Mouse (Mus musculus) heart, adult 8-10 months (tissue): ENCODE measurements around the gene Capza1. TPM values are rescaled to one million over a fixed set of nuclear protein-coding genes. Genes with fewer than 3 reads are reported as not detected.
"Not testable (repeated sequence)": the region's sequence is repeated elsewhere in the genome, so short reads cannot be mapped to it uniquely, and the experiment has no call there.

Source experiments
- DNase-seq: peaks from one replicate; pipeline ENCODE4 v3.0.0; 2022; ENCODE audit warnings: low spot score
- total RNA-seq, 4 experiments: library from RNA; stranded (reverse); gene quantifications; 2 replicates each; pipeline ENCODE4 v1.2.4; 2022

Gene Capza1
- 10 to 100 TPM; 24.7 to 32.7 (median 29.6) TPM for total RNA-seq

DNA sequence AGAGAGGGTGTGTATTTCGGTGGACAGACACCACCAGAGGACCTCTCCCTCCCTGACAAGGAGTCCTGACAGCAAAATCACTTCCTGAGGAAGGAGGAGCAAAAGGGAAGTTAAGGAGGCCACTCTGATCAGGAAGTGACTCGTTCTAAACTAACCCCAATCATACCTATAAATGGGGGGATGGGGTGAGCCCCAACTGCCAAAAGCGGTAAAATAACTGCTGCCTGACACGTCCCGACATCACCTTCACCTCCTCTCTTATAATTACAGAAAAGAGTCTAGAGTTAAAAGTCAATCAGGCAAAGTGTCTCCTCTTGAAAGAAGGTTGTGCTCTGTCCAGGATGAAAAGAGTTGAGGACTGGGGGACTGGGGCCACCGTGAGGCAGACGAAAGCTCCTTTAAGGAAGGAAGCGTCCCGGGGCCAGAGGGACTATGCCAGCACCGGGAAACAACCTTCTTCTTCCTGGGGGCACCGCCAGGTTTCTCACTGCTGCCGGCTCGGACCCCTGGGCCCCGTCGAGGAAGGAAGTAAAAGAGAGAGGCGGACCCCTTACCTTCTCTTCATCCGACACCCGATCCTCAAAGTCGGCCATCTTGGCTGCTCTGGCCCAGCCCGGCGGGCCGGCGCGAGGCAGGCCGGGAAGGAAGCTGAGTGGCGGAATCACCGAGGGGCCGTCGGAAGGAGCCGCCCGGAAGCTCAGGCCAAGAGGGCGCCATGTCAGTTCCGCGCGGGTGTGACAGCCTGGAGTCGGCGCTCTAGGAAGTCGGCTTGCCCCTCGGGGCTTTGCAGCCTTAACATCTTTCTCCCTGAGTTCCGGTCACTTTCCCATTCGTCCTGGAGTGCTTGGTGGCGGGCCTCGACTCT is at the start of gene Capza1, which contains the start of gene St7l:
Capza1 (minus strand) TSS at position 720 of the 865 bp plus-strand sequence.
St7l (plus strand) TSS at position 220 of the 865 bp plus-strand sequence.
- peak; percentile 90 for DNase-seq

GRCm38 (mm10) chr3:104909195-104909594 is 44.9 kb upstream of the Capza1 start:
- DNase-seq, result no peak

DNA sequence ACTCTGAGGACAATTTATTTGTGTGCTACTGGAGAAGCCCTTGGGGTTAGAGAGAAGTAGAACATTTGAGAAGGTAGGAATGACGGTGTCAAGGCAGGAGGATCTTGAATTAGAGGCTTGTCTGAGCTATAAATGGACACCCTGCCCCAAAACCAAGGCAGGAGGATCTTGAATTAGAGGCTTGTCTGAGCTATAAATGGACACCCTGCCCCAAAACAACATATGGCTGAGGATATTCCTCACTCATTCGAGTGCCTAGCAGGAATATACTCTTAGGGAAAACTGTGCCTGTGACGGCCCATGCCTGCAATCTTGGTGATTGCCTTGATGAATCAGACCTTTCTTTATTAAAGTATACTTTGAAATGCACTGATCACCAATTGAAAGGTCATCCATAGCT is 41.7 kb upstream of the Capza1 start:
- no peak for DNase-seq

DNA sequence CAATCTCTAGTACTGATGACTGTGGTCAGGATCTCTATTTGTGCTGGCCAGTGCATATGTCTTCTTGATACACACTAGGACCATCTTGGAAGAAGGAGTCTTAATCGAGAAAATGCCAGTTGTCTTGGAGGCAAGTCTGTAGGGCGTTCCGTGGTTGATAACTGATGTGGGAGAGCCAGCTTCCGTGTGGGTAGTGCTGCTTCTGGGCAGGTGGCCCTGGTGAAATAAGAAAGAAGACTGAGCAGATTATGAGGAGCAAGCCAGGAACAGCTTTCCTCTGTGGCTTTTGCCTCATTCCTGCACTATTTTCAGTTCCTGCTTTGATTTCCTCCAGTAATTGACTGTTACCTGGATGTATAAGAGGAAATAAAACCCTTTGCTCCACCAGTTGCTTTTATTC is 41.1 kb upstream of the Capza1 start:
- DNase-seq, result no peak

DNA sequence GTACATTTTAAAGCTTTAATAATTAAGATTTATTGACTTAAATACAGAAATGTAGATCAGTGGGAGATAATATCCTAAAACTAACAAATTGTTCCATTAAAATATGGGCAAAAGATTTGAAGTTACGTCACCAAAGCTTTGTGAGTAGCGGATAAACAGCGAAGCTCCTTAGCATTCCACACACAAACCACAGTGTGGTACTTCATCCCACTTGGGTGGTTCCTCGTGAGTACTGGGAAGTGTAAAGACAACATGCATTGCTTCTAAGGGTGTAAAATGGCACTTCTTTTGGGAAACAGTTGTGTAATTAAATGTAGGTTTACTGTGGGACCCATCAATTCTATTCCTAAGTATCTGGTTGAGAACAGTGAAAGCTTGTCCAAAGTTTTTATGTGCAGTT is 36.8 kb upstream of the Capza1 start:
- no peak for DNase-seq

DNA sequence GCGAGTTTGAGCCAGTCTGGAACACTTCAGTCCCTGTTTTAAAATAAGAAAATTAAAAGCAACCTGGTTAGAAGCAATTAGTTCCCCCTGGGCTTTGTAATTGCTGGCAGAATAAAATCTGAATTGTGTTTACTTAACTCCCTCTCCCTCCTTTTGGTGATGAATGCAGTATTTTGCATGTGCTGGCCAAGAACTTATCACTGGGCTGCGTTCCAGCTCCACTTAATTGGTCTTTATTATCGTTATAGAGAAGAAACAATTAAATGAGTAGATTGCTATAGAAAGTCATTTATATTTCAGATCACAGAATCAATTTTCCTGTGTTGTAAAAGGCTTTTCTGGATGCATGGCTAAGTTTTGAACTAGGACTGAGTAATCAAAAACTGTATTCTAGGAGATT is 31.8 kb upstream of the Capza1 start:
- no peak for DNase-seq

DNA sequence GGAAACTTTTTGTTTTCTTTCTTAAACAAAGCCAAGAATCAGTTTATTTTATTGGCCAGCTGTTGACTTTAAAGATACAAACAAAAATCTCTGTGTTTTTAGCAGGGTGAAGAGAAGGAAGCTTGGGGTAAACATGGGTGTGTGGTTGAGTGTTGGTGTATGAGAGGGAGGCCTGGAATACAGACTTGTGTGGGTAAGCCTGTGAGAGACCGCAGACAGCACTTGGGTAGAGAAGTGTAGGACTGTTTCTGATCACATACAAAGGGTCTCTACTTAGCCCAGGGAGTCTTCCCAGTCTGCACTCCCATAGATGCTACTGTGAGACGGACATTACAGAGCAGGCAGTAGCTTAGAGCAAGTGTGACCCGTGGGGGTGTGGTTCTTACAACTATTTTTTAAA is 24.3 kb upstream of the Capza1 start:
- DNase-seq, result no peak

DNA sequence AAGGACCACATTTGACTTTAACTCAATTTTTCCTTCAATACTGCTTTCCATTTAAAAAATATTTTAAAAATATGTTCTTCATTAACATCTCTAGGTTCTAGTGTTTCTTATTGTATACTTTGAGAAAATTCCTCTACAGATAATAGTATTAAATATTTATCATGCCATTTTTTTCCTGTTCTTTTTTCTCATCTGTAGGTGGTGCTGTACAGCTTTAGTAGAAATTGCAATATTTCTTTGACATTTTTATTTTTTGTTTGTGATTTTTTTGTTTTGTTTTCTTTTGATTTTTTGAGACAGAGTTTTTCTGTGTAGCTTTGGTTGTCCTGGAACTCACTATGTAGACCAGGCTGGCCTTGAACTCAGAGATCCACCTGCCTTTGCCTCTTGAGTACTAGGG is 5.3 kb upstream of the Capza1 start:
- no peak for DNase-seq

DNA sequence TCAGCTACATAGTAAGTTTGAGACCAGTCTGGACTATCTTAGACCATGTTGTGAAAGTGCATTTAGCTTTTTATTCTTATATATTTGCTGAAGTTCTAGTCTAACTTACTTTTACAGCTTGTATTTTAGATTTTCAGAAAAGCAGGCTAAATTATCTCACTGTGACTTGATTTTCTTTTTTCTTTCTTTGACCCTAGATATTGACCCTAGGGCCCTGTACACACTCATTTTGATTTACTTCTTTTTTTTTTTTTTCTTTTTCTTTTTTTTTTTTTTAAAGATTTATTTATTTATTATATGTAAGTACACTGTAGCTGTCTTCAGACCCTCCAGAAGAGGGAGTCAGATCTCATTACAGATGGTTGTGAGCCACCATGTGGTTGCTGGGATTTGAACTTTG is 2.4 kb upstream of the Capza1 start:
- not testable (repeated sequence) for DNase-seq

DNA sequence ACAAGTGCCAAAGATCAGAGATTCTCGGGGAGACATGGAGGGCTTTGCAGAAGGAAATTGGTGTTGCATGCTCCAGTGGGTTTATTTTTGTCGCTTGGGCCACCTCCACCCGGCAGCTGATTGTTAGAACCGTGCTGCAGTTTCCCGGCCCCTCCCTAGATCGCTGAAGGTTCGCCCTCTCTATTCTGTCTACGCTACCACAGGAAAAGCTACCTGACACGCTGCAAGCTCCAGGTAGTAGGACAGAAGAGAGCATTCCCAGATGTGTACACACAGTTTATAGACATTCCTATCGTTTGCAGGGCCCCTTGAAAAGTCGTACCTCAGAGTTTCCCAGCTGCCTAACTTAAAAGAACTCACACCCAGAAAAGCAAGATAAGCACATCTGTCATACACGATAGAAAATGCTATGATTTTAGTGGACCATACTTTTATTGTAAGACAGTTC is 1.1 kb upstream of the Capza1 start:
- DNase-seq, result no peak

DNA sequence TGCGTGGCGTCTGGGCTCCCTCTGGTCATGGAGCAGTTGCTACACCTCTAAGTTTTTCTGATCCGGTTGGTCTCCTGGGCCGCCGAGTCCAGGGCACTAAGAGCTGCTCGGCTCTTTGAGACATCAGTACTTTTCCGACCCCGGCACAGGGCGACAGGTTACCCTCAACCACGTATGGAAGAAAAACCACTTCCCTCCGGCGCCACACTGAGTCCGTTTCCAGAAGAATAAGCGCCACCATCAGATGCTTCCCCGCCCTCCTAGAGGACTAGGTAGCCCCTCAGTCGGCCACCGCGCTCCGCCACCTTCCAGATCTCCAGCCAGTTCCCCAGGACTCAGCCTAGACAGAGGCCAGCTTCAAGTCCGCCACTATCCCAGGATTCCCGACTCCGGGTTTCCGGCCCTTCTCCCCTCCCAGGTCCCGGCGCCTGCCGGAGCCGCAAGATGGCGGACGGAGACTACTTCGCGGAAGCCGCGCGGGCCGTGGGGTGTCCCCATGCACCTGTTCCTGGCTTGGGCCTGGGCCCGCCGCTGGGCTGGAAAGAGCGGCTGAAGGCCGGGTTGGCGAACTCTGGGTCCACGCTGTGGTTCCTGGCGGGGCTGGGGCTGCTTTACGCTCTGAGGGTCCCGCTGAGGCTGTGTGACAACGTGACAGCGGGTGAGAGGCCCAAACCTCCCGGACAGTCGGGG is 491 bp upstream of the Capza1 start:
- DNase-seq, result peak; percentile 94

DNA sequence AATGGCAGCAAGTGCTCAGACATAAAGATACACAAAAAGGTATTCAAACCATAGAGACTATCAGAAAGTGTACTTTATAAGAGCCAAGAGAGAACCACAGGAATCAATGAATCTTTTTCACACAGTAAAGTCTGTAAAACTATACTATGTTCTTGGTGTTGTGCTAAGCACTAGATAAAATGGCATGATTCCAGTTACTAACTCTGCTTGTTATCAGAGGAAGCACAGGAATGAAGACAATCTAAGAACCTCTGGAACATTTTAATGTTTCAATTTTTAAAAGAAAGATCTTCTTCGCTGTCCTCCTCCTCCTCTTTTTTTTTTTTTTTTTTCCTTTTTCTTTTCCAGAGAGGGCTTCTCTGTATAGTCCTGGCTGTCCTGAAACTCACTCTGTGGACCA is 5.7 kb downstream of the Capza1 start:
- no peak for DNase-seq

DNA sequence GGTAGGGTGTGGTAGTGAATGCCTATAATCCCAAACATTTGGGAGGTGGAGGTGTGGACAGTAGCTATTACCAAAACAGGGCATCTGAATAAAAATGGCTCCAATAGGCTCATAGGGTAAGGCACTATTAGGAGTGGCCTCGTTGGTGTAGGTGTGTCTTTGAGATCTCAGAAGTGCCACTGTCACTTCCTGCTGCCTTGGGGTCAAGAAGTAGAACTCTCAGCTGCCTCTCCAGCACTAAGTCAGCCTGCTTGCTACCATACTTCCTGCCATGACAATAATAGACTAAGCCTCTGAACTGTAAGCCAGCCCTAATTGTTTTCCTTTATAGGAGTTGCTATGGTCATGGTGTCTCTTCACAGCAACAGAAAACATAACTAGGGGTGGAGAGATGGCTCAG is 8.2 kb downstream of the Capza1 start:
- no peak for DNase-seq

DNA sequence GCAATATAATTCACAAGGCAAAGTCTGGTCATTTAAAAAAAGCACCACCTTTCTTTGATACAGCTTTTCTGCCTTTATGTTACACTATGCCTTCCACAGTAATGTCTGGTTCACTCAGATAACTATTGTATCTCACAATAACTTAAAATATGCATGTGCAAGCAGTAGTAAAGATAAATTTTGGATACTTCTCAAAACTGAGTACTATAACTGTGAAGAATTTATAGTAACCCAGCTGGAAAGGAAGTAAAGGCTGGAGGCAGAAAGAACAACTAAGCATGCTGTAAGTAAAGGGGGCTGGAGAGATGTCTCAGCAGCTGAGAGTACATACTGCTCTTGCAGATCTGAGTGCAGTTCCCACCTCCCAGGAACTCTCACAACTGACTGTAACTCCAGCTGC is 9.4 kb downstream of the Capza1 start:
- no peak for DNase-seq

DNA sequence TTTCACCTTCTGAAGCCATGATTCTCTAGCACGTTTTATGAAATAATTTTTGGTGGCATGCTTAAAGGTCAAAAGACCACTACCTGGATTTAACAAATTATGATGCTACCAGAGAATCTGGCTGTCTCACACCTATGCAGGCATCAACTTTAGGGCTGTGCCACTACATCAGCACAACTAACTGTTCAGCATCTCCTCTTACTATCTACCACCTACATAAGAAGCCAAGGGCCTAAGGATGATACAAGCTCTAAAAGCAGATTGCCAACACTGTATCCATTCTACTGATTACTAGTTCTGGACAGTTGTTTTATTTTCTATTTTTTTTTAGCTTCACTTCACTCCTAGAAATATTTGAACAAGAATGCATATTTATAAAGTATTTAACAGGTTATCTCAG is 9.8 kb downstream of the Capza1 start:
- no peak for DNase-seq

GRCm38 (mm10) chr3:104846601-104847000 is 17.7 kb downstream of the Capza1 start:
- no peak for DNase-seq

- no peak for DNase-seq
Observed at GRCm38 (mm10) chr3:104841049-104841448, 23.3 kb downstream of the Capza1 start.

DNA sequence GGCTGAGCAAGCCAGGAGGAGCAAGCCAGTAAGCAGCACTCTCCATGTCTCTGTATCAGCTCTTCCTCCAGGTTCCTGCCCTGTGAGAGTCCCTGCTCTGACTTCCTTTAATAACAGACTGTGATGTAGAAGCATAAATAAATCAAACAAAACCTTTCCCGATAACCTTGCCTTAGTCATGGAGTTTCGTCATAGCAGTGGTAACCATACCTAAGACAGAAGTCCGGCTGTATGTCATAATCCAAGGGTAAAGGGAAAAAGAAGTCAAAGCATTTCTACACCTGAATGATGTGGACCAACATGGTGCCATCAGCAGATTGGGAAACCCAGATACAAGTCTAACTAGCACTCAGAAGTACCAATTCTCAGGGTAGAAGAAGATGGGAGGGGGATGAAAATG is 28.5 kb downstream of the Capza1 start:
- no peak for DNase-seq

GRCm38 (mm10) chr3:104822413-104822812 is 41.9 kb downstream of the Capza1 start:
- no peak for DNase-seq

GRCm38 (mm10) chr3:104820426-104820825 is 43.9 kb downstream of the Capza1 start:
- DNase-seq, result no peak

DNA sequence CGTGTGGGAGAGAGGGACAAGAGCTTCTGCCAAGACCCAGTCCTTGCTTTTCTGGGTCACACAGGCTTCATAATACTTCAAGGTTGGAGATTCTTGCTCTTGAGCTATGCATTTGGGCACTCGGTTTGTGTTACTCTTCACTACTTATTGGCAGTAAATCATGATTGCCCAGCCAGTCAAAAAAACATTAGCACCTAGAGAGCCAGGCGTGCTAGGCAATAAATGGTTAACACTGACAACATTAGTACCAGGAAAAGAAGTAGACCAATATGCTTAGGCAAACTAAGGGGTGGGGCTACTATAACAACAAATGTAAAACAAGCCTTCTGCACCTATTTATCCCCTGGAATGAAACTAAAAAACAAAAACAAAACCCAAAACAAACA is 45.6 kb downstream of the Capza1 start:
- DNase-seq, result no peak

- peak; percentile 57 for DNase-seq
Observed at GRCm38 (mm10) chr3:104817991-104818748, 46.1 kb downstream of the Capza1 start, which contains the start of gene Mov10. Mov10 (minus strand) TSS chr3:104818563.
